Mouse (Mus musculus) midbrain, embryonic 14.5 days (tissue): ENCODE data around the gene Mns1. TPM values are rescaled to one million over a fixed set of nuclear protein-coding genes. Genes with fewer than 3 reads are reported as not detected.

Source experiments
- ATAC-seq: fragments of 200-750 bp; cut with Nextera tagmentation; 2 replicates; pipeline ENCODE4 v1.8.0; 2017; ENCODE audit warnings: moderate number of reproducible peaks, moderate library complexity; ENCODE audit not compliant: low FRiP score, low TSS enrichment
- DNase-seq: peaks from one replicate; pipeline ENCODE4 v3.0.0-alpha.2; 2015
- H3K27ac ChIP-seq: fragments of 300-500 bp; sonication (generic); replicated peaks from 2 replicates; pipeline ENCODE4 v1.5.1; 2014; ENCODE audit warnings: mild to moderate bottlenecking, low read depth, low read length, moderate library complexity
- H3K27me3 ChIP-seq: fragments of 300-500 bp; sonication (generic); 2 replicates; pipeline ENCODE4 v1.6.1; 2014; ENCODE audit warnings: low read length, control low read depth, mixed read lengths; ENCODE audit not compliant: control insufficient read depth, insufficient read depth
- H3K36me3 ChIP-seq: fragments of 300-500 bp; sonication (generic); 2 replicates; pipeline ENCODE4 v1.6.1; 2014; ENCODE audit warnings: low read length, control low read depth; ENCODE audit not compliant: control insufficient read depth, insufficient read depth
- H3K4me1 ChIP-seq: fragments of 300-500 bp; sonication (generic); 2 replicates; pipeline ENCODE4 v1.6.1; 2014; ENCODE audit warnings: mild to moderate bottlenecking, antibody characterized with exemption, low read length, control low read depth; ENCODE audit not compliant: control insufficient read depth, insufficient read depth
- H3K4me2 ChIP-seq: fragments of 300-500 bp; sonication (generic); 2 replicates; pipeline ENCODE4 v1.6.1; 2014; ENCODE audit warnings: mild to moderate bottlenecking, low read length, moderate library complexity
- H3K4me3 ChIP-seq: fragments of 300-500 bp; sonication (generic); replicated peaks from 2 replicates; pipeline ENCODE4 v1.5.1; 2014; ENCODE audit warnings: low read depth, low read length
- H3K9ac ChIP-seq: fragments of 300-500 bp; sonication (generic); replicated peaks from 2 replicates; pipeline ENCODE4 v1.6.1; 2014; ENCODE audit warnings: mild to moderate bottlenecking, low read length, moderate library complexity
- H3K9me3 ChIP-seq: fragments of 300-500 bp; sonication (generic); 2 replicates; pipeline ENCODE4 v1.6.1; 2016; ENCODE audit warnings: low read length, control low read depth, mixed read lengths; ENCODE audit not compliant: control insufficient read depth
- WGBS: fragments of 180-500 bp; shearing (Covaris S2); extraction: QIAGEN DNeasy Blood & Tissue Kit; methylation state at CpG from one replicate; pipeline ENCODE4 v1.1.7; 2014; 5-methylcytosine and 5-hydroxymethylcytosine counted together
- polyA plus RNA-seq: library from polyadenylated mRNA; unstranded; fragments of >200 nt; fragmentation: Nextera tagmentation; extraction: Ambion mirVana; gene quantifications from 2 replicates; pipeline ENCODE4 v1.2.1, GENCODE M21; 2014

Mns1 gene
- polyA plus RNA-seq, 1 experiment from 2014 or later, result 10.3 TPM

GRCm38 (mm10) chr9:72418443-72418842 is 19.4 kb upstream of the Mns1 start:
- DNase-seq (no peak), ATAC-seq (no peak)
- Histone ChIP-seq H3K9ac (no peak overlapping the region), H3K27me3 (no peaks in the 10 kb centered on the region), H3K27ac (no peak overlapping the region), H3K9me3 (no peaks in the 10 kb centered on the region), H3K36me3 (no peaks in the 10 kb centered on the region), H3K4me2 (no peak overlapping the region), H3K4me1 (peaks cover 14% of the 10 kb centered on the region), H3K4me3 (no peak overlapping the region)
- WGBS, result 84% methylated on average over 3 of the region's 3 CpGs

- no peaks in the 10 kb centered on the region for H3K9me3 ChIP-seq
- peaks cover 16% of the 10 kb centered on the region for H3K4me1 ChIP-seq
- H3K4me3 ChIP-seq, result no peak overlapping the region
- H3K27me3 ChIP-seq, result no peaks in the 10 kb centered on the region
- 85% methylated on average over 3 of the region's 3 CpGs for WGBS
- H3K36me3 ChIP-seq, result no peaks in the 10 kb centered on the region
- DNase-seq (no peak), ATAC-seq (no peak)
- H3K4me2 ChIP-seq, result no peak overlapping the region
- no peak overlapping the region for H3K27ac ChIP-seq
- H3K9ac ChIP-seq, result no peak overlapping the region
These were observed 17.3 kb upstream of the Mns1 start for GRCm38 (mm10) chr9:72420490-72420889.

- peaks cover 16% of the 10 kb centered on the region for H3K4me1 ChIP-seq
- H3K9me3 ChIP-seq, result no peaks in the 10 kb centered on the region
- ATAC-seq (no peak), DNase-seq (peak; percentile 35)
- no peak overlapping the region for H3K9ac ChIP-seq
- no peak overlapping the region for H3K4me2 ChIP-seq
- H3K27ac ChIP-seq, result peak overlapping the region; percentile 60
- no peaks in the 10 kb centered on the region for H3K27me3 ChIP-seq
- 48% methylated on average over 11 of the region's 11 CpGs for WGBS
- no peak overlapping the region for H3K4me3 ChIP-seq
- no peaks in the 10 kb centered on the region for H3K36me3 ChIP-seq
These were observed 15.5 kb upstream of the Mns1 start for GRCm38 (mm10) chr9:72422284-72422683.

- Histone ChIP-seq H3K9ac (no peak overlapping the region), H3K36me3 (no peaks in the 10 kb centered on the region), H3K27me3 (no peaks in the 10 kb centered on the region), H3K4me2 (no peak overlapping the region), H3K9me3 (no peaks in the 10 kb centered on the region), H3K27ac (peak overlapping the region; percentile 60), H3K4me3 (no peak overlapping the region), H3K4me1 (peaks cover 16% of the 10 kb centered on the region)
- WGBS, result 92% methylated on average over 2 of the region's 2 CpGs
- no peak for ATAC-seq
- no peak for DNase-seq
These were observed 15.1 kb upstream of the Mns1 start for GRCm38 (mm10) chr9:72422753-72423152.

- no peak overlapping the region for H3K9ac ChIP-seq
These were observed 12.4 kb upstream of the Mns1 start for GRCm38 (mm10) chr9:72425300-72425850.

GRCm38 (mm10) chr9:72427861-72428260 is 9.9 kb upstream of the Mns1 start:
- no peak for ATAC-seq
- Histone ChIP-seq H3K4me2 (no peak overlapping the region), H3K4me3 (no peak overlapping the region), H3K36me3 (no peaks in the 10 kb centered on the region), H3K27ac (no peak overlapping the region), H3K4me1 (0 out of 2 replicates have a peak, but pooled peaks cover 2% of the 10 kb centered on the region), H3K9ac (no peak overlapping the region), H3K9me3 (no peaks in the 10 kb centered on the region), H3K27me3 (no peaks in the 10 kb centered on the region)
- DNase-seq, result no peak
- WGBS, result 72% methylated on average over 4 of the region's 4 CpGs

More at GRCm38 (mm10) chr9:72425300-72425850, 12.4 kb upstream of the Mns1 start:
- no peaks in the 10 kb centered on the region for H3K36me3 ChIP-seq
- peaks cover 16% of the 10 kb centered on the region for H3K4me1 ChIP-seq
- H3K4me3 ChIP-seq, result no peak overlapping the region
- H3K4me2 ChIP-seq, result no peak overlapping the region
- H3K27ac ChIP-seq, result no peak overlapping the region
- WGBS, result 62% methylated on average over 11 of the region's 11 CpGs
- ATAC-seq, result no peak
- no peaks in the 10 kb centered on the region for H3K27me3 ChIP-seq
- no peaks in the 10 kb centered on the region for H3K9me3 ChIP-seq
- DNase-seq, result peak; percentile 39

GRCm38 (mm10) chr9:72434876-72435275 is 2.9 kb upstream of the Mns1 start:
- Histone ChIP-seq H3K4me3 (no peak overlapping the region), H3K27me3 (no peaks in the 10 kb centered on the region), H3K27ac (no peak overlapping the region), H3K4me1 (peaks cover 4% of the 10 kb centered on the region; the same call in 1 of the 2 replicates), H3K9me3 (no peaks in the 10 kb centered on the region), H3K9ac (no peak overlapping the region), H3K36me3 (no peaks in the 10 kb centered on the region), H3K4me2 (no peak overlapping the region)
- ATAC-seq, result no peak
- WGBS, result 59% methylated on average over 9 of the region's 9 CpGs
- DNase-seq, result no peak

GRCm38 (mm10) chr9:72438749-72439148 is 938 bp downstream of the Mns1 start:
- H3K36me3 ChIP-seq, result no peaks in the 10 kb centered on the region
- peak overlapping the region; percentile 57 for H3K4me3 ChIP-seq
- H3K4me2 ChIP-seq, result peak overlapping the region; percentile 70
- no peak for ATAC-seq
- no peaks in the 10 kb centered on the region for H3K27me3 ChIP-seq
- under 1% methylated on average over 9 of the region's 9 CpGs for WGBS
- peak overlapping the region; percentile 45 for H3K9ac ChIP-seq
- H3K9me3 ChIP-seq, result no peaks in the 10 kb centered on the region
- no peak overlapping the region for H3K27ac ChIP-seq
- H3K4me1 ChIP-seq, result peaks cover 4% of the 10 kb centered on the region; the same call in 1 of the 2 replicates
- no peak for DNase-seq

GRCm38 (mm10) chr9:72440358-72440757 is 2.5 kb downstream of the Mns1 start:
- 98% methylated on average over 4 of the region's 4 CpGs for WGBS
- H3K4me3 ChIP-seq, result no peak overlapping the region
- no peaks in the 10 kb centered on the region for H3K9me3 ChIP-seq
- ATAC-seq, result no peak
- H3K4me1 ChIP-seq, result peaks cover 4% of the 10 kb centered on the region; the same call in 1 of the 2 replicates
- no peak overlapping the region for H3K27ac ChIP-seq
- no peak overlapping the region for H3K4me2 ChIP-seq
- no peak for DNase-seq
- H3K36me3 ChIP-seq, result no peaks in the 10 kb centered on the region
- H3K9ac ChIP-seq, result no peak overlapping the region
- no peaks in the 10 kb centered on the region for H3K27me3 ChIP-seq
